Mouse (Mus musculus) ovary, adult 10 weeks (tissue): ENCODE data around the gene Tbc1d19. TPM values are rescaled to one million over a fixed set of nuclear protein-coding genes. Genes with fewer than 3 reads are reported as not detected.

Source experiments
- polyA plus RNA-seq: library from polyadenylated mRNA; stranded (reverse); fragments of 350-450 nt; fragmentation: Illumina TruSeq; extraction: RNeasy Lipid Tissue Mini Kit (QIAGEN cat#74804); gene quantifications from one replicate; pipeline ENCODE4 v1.2.3, GENCODE M21; 2014

Gene Tbc1d19
- polyA plus RNA-seq = 91.6 TPM

GRCm38 (mm10) chr5:53809115-53809991 is at the start of gene Tbc1d19:
Tbc1d19 (plus strand) TSS chr5:53809606.

Other genes starting within 250 kb of the Tbc1d19 start
- gene Cckar, start 101.9 kb upstream of the Tbc1d19 start, polyA plus RNA-seq = not detected
- 105 TPM for gene Stim2, start 188.9 kb downstream of the Tbc1d19 start, polyA plus RNA-seq